Mouse (Mus musculus) 3134 (cell line): Measurements from ENCODE around the gene Gcgr.

ENCODE experiments used
- DNase-seq: peaks from one replicate; pipeline ENCODE4 v3.0.0-alpha.2; 2011; ENCODE audit warnings: low spot score; ENCODE audit not compliant: insufficient read length; ENCODE audit errors: extremely low read depth

Gcgr gene

GRCm38 (mm10) chr11:120565114-120565513 lies 34.6 kb downstream of the Gcgr start:
- DNase-seq, result no peak

DNA sequence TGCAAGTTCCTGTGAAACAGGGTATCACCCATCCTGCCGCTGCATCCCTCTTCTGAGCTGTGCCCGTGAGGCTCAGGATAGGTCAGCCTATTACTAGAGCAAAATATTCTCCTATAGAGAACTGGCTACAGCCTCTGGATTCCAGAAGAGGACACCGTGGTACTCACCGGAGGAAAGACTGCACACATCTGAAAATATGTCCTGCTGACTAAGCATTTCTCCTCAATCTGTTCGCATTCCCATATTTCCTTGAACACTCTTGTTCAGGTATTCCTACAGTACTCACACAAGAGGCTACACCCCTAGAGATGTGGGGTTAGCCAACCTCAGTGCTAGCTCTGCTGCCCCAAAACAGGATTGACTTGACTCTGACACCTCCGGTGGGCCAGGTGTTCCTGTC lies 37.8 kb downstream of the Gcgr start:
- DNase-seq, result no peak

DNA sequence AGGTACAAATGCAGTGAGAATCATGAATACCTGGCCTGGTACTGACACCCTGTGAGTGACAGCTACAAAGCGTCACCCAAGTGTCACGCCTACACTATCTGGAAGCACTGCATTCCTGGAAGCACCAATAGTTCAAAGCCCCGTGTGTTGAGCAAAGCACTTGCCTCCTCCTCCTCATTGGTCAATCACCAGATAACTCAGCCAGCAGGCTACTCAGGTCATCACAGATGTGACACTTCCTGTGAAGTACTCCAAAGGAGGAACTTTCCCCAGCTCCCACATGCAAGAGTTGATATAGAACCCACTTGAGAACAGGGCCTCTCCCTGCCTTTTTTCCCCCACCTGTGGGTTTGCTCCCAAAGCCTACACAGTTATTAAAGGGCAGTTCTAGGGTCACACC lies 40.6 kb downstream of the Gcgr start:
- DNase-seq, result no peak

DNA sequence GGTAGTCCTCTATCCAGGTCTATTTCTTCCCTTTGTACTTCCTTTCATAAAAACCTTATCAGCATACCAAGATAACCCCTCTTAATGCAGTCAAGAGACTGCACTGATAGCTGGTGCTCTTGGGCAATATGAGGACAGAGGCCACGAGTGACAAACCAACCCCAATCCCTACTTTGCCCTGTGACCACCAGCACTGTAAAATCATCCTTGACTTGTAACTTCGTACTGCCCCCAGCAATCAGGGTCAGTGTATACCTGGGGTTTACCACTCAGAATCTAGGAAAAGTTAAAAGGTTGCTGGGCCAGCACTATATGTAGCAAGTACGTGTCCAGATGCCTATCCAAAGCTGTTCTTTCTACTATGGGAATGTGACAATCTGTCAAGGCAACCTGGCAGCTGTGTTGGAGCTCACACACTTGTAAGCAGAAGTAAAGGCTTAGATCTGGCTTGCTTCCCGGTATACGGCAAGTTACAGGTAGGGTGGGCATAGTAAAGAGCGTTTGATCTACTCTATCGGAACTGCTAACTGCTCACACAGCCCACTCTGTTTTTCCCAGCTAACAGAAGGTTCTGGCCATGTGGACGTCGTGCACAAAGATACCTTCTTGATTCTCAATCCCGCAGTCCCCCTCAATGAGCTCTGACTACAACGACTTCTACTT lies 41.4 kb downstream of the Gcgr start:
- DNase-seq, result no peak

GRCm38 (mm10) chr11:120572417-120572751 lies 41.9 kb downstream of the Gcgr start:
- DNase-seq, result no peak

DNA sequence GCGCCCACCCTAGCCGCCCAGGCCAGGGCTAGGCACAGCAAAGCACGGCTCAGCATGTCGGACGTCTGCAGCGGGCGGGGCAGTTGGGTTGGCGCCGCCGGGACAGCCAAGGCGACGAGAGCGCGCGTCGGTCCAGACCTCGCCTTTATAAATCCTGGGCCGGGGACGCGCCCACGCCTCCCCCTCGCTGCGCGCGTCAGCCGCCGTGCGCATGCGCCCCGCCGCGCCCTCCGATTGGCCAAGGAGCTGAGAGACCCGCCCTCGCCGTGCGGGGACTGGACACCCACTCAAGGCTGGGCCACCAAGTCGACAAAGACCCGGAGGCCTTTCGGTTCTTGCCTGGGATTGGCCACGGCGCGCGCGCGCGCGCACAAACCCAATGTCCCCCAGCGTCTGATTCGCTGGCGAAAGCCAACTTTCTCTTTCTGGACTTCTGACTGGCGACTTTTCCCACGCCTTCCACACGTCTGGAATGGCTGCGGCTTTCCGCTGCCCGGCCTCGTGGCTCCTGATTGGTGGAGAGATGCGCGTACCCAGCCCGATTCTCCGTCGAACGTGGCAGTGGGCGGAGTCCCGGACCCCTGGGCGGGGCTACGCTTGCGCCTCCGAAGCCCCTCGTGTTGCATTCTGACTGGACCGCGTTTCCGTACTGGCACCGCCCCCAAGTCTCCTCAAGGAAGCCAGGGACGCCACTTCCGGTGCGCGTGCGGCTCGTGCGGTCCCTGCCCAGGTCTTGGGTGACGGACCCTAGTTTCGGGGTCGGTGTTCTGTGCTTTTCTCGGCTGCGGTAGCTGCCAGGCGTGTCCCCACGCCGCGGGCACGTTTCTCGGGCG lies 42.5 kb downstream of the Gcgr start, which contains the start of gene P4hb:
Gene P4hb, minus strand, starts transcription at position 502 of the 833 bp plus-strand sequence.
- peak; percentile 100 for DNase-seq

GRCm38 (mm10) chr11:120573585-120574277 lies 43.2 kb downstream of the Gcgr start:
- no peak for DNase-seq

DNA sequence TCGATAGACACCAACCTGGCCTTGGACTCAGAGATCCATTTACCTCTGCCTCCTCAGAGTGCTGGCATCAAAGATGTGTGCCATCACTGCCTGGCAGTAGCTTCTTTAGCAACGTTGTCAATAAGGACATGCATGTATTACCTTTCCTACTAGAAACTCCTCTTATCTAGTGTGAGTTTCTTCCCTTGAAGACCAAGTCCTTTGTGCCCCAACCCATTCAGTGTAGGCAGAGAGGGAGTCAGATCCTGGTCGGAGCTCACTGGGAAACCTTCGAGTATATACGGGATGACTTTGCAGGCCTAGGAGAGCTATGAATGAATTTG lies 43.7 kb downstream of the Gcgr start:
- DNase-seq, result no peak

GRCm38 (mm10) chr11:120575046-120575445 lies 44.5 kb downstream of the Gcgr start:
- DNase-seq, result no peak

GRCm38 (mm10) chr11:120575940-120576339 lies 45.4 kb downstream of the Gcgr start:
- DNase-seq, result no peak

GRCm38 (mm10) chr11:120576365-120576981 lies 46.0 kb downstream of the Gcgr start:
- no peak for DNase-seq

- DNase-seq, result no peak
Measured at GRCm38 (mm10) chr11:120577211-120578023, 46.9 kb downstream of the Gcgr start.

DNA sequence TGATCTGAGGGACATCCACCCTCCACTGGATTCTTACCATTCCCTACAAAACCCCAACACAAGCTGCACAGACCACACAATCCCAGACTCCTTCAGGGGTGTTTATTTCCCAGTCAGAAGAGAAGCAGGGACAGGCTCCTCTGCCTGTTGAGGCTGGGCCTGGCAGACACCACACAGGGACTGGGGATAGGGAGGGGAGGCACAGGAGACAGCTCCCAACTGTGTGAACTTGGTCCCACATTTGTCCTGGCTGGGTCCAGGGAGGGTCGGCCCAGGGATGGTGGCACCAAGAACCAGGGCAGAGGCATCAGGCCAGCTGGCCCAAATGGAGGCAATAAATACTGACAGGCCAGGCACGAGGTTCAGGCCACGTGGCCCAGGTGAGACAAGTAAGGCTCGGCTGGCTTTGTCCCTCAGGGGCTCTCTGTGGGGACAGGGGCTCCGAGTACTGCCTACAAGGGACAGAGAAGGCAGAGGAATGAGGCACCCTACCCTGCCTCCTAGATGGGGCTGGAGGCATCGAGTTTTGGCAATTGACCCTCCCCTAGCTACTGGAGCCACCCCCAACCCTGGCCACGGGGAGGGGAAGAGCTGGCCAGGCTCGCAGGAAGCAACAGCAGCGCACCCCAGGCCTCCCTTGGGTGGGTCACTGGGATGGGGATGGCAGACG lies 47.7 kb downstream of the Gcgr start:
- no peak for DNase-seq

DNA sequence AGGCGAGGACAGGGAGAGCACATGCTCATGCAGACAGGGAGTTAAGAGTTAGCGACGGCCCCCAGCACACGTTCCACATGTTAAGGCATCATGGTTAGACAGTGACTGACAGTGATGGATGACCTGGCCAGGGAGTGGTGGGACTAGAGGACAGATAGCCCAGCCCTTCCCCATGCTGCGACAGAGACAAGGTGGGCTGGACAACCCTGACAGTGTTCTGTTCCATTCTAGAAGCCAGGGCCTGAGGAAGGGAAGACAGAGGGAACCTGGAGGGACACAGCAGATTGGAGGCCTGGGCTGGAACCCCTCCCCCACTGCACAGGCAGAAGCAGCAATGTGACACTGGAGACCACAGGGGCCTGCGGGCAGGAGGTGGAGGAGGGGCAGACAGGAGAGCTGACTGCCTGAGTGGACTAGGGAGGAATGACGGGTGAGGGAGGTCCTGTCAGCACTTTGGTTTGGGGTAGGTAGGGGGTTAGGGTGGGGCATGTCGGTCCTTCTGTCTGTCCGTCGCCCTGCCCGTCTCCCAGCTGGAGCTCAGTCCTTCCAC lies 48.3 kb downstream of the Gcgr start:
- no peak for DNase-seq

- DNase-seq, result no peak
Measured at GRCm38 (mm10) chr11:120579316-120580107, 49.0 kb downstream of the Gcgr start.

- no peak for DNase-seq
Measured at GRCm38 (mm10) chr11:120580190-120580589, 49.7 kb downstream of the Gcgr start.

- peak; percentile 66 for DNase-seq
Measured at GRCm38 (mm10) chr11:120580871-120581331, 50.4 kb downstream of the Gcgr start.

DNA sequence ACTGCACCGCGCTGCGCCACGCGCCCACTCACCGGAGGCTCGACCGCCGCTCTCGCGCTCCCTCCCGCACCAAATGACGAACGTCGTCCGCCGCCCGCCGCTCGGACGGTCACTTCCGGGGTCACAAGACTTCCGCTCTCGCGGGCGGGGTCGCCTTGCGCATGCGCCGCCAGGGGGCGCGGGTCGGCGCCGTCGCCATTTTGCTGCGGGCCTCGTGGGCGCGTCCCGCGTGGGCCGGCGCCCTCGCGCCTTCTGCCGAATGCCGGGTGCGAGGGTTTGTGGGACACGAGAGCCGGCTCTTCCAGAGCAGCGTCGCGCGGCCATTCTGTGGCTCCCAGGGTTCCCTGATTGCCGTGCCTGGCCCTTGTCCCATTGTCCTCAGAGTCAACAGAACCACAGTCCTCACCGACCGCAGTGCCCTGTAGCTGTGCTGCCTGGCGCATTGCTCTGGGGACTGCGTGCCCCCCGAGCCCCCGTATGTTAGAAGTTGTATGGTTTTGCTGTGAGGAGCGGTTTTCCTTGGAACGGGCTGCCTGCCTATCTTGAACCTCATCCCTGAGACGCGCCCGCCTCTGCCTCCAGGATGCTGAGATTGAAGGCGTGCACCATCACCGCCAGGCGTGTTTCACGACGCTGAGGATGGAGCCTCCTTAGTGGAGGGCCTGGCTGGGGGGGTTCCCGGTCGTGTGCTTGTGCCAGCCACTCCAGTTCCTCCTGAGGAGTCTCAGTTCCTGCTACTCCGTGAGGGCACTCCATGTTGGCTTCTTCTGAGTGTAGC lies 51.2 kb downstream of the Gcgr start, which contains the start of gene Arhgdia:
Gene Arhgdia, minus strand, starts transcription at position 135 of the 778 bp plus-strand sequence.
- DNase-seq, result peak; percentile 90
